Mouse (Mus musculus) gastrocnemius, postnatal 25 days (tissue): ENCODE measurements around the gene Afp. TPM values are rescaled to one million over a fixed set of nuclear protein-coding genes. Genes with fewer than 3 reads are reported as not detected.

Experiments
- DNase-seq: peaks from one replicate; pipeline ENCODE4 v3.0.0; 2022
- long read RNA-seq, 2 experiments: library from polyadenylated mRNA; stranded (forward); transcript quantifications; one replicate each; pipeline ENCODE4 v2.0.0; 2021
- total RNA-seq, 2 experiments: library from RNA; stranded (reverse); gene quantifications; 1 replicate in 1 of 2; 2 replicates in 1 of 2; pipeline ENCODE4 v1.2.3; 2021

The Afp gene
- total RNA-seq, result not detected
- long read RNA-seq, experiment 1, result 0 reads
- long read RNA-seq, experiment 2, result 0 reads

DNA sequence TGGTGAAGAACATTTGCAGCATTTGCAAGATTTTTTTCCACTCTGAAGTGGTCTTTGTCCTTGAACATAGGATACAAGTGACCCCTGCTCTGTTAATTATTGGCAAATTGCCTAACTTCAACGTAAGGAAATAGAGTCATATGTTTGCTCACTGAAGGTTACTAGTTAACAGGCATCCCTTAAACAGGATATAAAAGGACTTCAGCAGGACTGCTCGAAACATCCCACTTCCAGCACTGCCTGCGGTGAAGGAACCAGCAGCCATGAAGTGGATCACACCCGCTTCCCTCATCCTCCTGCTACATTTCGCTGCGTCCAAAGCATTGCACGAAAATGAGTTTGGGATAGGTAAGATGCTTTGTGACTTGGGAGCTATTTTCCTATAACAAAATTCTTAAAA, at the start of gene Afp:
Afp (plus strand) TSS at position 220 of the 400 bp plus-strand sequence.
- DNase-seq, result no peak

DNA sequence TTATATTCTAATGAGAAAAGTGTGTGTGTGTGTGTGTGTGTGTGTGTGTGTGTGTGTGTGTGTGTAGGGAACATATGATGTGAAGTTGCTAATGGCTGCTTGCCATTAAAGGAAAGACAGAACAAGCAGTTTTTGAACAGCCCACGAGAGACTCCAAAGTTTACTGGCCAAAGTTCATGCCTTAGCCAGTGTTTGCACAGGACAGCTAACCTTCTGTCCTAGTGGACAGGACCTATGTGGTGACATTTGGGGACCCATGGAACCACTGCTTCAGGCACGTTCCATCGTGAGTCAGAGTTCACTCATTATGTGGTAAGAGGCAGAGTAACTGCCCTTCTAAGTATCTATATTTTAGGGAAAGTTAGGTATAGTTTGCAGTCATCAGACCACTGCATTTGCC, 43.0 kb upstream of the Afp start:
- no peak for DNase-seq

DNA sequence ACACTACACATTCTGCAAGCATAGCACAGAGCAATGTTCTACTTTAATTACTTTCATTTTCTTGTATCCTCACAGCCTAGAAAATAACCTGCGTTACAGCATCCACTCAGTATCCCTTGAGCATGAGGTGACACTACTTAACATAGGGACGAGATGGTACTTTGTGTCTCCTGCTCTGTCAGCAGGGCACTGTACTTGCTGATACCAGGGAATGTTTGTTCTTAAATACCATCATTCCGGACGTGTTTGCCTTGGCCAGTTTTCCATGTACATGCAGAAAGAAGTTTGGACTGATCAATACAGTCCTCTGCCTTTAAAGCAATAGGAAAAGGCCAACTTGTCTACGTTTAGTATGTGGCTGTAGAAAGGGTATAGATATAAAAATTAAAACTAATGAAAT, 40.6 kb upstream of the Afp start:
- no peak for DNase-seq

DNA sequence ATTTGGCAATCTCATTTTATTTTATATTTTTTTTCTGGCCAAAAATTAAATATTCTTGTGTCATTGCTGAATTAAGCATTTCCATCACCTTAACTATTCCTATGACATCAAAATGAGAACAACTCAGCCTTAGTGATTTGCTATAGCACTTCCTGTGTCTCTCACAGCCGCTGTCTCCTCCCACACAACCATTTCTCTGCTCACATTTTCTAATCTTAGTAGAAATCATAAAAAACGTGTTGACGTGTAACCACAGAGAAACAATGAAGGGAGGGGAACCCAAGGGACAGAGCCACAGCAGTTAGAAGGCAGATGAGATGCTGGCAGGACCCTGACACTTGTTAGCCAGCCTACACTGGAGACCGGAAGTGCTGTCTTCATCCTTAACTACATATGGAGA, 37.8 kb upstream of the Afp start:
- no peak for DNase-seq

DNA sequence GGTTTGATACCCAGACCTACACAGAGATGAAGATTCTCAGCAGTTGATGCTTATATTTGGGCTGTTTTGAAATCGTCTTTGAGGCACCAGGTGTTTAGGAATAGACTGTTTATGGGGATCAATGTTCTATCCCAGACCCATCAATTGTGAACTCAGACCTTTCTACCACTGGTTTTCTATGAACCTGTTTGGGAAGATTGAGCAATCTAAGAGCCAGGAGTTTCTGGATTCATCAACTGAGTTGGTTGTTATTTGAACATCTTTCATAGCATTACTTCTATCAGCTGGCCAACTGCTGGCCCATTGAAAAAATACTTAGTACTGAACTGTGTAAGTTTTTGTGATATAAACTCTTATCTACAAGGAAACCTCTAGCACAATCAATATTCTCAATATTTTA, 33.3 kb upstream of the Afp start:
- no peak for DNase-seq

DNA sequence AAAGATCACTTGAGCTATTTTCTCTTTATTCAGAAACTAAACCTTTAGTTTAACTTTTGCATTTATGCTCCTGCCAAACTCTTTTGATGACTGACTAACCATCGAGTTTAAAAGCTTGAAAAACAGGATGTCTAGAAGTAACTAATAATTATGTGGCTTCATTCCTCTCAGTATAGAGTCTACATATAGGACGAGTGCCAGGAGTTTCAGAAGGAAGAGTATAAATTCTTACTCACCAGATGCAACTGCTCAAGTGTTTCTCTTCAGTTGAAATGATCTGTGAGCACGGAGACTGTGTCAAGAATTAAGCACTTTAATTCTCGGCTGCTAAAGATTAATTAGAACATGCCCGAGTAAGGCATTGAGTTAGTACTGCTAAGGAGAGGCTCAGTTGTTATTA, 31.8 kb upstream of the Afp start:
- DNase-seq, result no peak

DNA sequence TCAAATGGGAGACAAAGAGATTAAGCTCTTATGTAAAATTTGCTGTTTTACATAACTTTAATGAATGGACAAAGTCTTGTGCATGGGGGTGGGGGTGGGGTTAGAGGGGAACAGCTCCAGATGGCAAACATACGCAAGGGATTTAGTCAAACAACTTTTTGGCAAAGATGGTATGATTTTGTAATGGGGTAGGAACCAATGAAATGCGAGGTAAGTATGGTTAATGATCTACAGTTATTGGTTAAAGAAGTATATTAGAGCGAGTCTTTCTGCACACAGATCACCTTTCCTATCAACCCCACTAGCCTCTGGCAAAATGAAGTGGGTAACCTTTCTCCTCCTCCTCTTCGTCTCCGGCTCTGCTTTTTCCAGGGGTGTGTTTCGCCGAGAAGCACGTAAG, 29.9 kb upstream of the Afp start, which contains the start of gene Alb:
Alb (plus strand) TSS at position 279 of the 400 bp plus-strand sequence.
- no peak for DNase-seq

DNA sequence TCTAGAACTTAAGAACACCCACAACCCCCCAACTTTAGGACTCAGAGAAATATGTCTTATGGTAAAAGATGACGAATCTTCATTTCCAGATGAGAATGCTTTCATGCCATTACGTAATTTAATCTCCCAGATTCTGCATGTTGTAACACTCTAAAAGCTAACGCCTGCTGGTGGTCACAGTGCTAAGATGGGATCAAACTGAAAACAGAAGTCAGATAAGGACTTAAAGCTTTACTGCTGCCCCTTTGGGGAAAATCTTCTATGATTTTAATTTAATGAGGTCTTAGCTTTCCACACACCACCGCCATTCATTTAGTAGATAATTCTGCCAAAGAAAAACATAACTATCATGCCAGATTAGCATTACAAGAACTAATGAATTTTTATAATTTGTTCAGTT, 23.7 kb upstream of the Afp start:
- DNase-seq, result no peak

DNA sequence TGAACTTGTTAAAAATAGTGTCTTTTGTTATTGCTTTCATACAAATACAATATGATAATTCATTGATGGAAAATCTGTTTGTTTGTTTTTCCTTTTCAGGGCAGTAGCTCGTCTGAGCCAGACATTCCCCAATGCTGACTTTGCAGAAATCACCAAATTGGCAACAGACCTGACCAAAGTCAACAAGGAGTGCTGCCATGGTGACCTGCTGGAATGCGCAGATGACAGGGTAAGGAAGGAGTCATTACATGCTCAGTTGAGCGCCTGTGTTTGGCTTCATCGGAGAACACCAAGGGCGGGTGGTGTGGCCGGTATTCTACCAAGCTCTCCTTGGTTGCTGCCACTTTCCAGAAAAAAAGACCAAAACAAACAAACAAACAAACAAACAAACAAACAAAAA, 23.3 kb upstream of the Afp start:
- DNase-seq, result no peak

DNA sequence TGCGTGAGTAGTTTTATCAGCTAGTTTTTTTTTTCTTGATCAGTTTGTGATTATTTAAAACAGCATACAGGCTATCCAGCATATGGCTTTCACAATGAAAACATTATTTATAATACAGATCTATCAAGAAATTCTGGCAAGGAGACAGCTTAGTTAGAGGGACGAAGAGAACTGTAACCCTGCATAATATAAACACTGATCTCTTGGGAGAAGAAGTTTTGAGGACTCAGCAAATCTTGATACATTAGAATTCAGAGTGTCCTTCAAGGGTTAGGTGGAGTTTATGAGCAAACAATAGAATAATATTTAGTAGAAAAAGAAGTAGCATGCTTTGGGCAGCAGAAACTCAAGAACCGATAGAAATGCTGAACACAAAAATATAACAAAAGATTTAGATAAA, 19.7 kb upstream of the Afp start:
- DNase-seq, result no peak

DNA sequence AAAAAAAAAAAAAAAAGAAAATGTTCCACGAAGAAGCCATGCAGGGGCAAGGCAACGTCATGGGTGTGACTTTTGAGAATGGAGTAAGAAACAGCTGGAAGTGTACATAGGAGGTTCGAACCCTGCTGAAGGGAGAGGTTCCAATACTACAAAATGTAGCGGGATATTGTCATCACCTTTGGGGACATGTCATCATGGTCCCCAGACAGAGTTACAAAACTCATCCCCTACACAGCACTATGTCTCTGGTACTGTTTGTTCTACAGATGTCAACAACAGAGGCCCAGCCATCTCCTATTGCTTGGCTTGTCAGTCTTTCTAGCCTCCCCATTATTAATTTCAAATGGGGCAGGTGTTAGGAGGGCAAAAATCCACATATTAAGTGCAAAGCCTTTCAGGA, 16.6 kb upstream of the Afp start:
- DNase-seq, result no peak

DNA sequence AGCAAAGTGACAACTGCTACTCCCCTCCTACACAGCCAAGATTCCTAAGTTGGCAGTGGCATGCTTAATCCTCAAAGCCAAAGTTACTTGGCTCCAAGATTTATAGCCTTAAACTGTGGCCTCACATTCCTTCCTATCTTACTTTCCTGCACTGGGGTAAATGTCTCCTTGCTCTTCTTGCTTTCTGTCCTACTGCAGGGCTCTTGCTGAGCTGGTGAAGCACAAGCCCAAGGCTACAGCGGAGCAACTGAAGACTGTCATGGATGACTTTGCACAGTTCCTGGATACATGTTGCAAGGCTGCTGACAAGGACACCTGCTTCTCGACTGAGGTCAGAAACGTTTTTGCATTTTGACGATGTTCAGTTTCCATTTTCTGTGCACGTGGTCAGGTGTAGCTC, 16.2 kb upstream of the Afp start:
- no peak for DNase-seq

DNA sequence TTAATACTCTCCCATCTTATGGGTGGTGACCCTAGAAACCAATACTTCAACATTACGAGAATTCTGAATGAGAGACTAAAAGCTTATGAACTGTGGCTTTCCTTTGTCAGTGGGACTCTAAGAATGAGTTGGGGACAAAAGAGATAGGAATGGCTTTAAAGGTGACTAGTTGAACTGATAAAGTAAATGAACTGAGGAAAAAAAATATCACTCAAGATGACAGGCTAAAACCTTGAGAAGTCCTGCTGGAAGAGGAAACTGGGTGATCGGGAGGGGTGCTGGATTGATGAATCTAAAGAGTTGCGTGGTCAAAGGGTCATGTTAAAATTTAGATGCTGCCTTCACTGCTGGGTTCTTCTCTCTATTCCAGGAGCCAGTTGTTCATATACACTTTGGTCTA, 13.8 kb upstream of the Afp start:
- DNase-seq, result no peak

DNA sequence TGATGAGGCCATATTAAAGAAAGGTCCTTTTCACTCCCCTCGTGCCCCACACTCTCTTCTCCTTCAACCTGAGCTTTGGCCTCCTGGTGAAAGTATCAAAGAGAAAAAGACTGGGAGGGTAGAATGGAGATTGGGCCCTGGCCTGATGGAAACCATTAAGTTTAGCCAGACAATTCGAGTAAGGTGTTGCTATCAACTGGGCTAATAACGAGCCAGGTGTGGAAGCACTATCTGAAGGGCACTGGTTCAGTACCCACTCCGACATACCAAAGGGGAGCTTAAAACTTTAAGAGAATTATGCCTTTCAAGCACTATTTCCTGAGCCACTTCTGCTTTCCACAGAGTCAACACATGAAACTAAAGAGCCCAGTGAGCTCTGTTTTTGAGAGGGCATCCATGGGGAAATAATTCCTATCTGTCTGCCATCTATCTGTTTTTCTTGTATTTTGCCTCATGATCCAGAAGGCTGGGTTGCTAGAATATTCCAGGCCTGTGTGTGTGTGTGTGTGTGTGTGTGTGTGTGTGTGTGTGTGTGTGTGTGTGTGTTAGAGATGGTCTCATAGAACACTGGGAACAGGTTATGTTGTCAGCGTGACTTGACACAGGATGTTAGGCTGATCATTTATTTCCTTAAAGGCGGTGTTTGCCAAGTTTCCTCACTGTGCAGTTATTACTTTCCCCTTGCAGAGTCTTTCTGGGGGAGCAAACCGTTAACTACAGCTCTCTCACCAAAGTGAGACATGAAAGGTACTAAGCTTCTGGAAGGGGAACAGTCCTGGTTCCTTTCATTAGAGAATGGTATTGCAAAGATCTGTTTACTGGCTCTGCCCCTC, 13.0 kb upstream of the Afp start:
- no peak for DNase-seq

DNA sequence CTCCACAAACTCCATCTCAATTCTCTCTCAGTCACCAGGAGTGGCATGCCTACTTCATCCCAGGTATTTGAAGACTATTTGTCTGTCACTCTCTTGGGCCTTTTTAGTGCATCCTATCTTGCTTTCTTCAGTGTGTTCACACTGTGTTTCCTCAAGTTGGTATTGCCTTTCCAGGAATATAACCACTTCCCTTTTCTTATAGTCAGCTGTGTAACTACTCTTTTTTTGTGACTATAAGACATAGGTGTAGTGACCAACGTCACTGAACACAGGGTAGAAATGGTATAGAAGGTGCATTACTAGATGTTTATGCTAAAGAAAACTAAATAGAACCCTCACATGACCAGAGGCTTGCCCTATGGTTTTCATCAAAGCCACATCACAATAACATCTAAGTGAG, 11.7 kb upstream of the Afp start:
- no peak for DNase-seq

DNA sequence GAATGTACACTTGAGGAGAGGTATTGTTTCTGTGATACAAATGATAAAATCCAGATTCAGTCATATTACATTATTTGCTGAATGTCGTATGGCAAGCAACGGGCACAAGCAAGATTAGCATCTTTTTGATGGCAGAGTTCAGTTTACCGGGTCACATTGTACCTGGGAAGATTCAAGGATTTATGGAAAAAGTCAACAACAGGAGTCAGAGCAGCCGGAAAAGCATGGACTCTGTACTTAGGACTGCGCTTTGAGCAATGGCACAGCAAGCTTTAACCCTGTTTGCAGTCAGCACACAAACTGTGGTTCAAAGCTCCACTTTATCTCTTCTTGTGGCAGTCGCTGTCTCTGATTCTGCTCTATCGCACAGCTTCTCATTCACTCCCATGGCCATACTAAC, 4.9 kb upstream of the Afp start:
- no peak for DNase-seq

DNA sequence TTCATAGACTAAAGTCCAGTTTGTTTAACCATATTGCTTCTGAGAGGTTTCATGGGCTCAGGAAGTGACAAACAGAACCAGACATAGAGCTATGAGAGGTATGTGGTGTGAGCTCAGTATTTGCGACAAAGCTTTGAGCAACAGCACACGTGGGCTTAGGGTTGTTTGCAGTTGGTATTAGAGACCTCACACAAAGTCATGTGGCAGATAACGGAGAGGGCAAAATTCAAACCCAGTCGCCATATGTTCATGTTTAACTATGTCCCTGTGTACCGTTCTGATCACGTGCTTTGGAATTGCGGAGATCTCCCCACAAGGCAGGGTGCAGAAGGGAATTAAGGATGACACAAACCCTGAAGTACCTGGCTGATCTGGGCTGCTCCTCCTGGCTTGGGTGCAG, 2.2 kb upstream of the Afp start:
- DNase-seq, result no peak

DNA sequence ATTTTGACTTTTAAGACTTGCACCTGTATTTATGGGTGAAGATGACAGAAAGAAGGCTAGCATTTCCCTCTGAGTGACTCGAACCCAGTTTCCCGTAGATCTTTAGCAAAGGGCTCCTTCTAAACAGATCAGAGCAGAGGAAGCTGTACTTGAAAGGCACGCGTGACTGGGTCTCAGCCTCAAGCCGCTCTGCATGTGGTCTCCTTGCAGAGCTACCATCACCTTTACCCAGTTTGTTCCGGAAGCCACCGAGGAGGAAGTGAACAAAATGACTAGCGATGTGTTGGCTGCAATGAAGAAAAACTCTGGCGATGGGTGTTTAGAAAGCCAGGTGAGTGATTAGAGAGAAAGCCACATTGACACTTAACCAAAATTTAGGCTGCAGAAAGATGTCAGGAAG, 1.9 kb downstream of the Afp start:
- DNase-seq, result no peak

DNA sequence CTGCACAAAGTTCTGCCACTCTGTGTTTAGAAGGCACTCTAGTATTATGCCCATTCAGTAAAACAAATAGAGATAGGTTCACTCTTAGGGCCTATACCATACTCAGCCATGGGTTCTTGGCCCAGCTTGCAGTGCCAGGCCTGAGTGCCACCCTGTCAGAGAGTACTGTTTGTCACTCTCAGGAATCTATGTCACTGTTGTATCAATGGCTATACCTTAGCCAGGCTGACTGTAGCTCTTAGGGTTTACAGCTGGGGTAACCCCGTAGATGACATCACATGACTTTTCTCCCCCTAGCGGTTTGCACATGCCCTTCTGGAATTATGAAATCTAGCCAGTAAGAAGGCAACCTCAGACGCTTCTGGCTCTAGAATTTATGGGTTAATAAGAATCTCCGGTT, 3.8 kb downstream of the Afp start:
- no peak for DNase-seq

DNA sequence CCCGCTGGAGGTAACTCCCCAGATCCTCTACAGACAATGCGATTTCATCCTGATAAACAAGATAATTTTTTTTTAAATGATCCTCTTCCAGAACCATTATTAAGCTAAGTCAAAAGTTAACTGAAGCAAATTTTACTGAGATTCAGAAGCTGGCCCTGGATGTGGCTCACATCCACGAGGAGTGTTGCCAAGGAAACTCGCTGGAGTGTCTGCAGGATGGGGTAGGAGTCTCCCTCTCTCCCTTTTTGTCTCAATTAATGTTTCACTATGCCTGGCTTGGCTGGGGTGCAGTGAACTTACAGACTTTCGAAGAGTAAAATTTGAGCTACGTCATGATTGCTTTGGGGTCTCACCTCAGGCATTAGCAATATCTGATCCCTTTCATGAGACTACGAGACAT, 9.0 kb downstream of the Afp start:
- no peak for DNase-seq

DNA sequence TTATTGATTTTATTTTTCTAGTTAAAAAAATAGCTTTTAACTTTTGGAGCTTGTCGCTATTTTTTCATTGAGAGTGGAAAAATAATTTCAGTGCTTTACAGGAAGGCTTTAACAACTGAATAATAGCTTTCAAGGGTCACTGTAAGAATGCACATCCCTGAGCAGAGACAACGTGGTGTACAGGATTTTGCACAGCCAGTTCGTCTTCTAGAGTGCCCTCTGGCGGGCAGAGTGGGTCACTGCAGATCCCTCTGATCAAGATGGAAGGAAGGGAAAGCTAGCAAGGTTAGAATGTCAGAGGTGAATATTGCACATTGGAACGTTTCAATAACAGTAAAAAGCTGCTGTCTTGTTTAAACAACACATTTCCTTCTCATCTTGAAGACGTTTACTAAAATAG, 10.2 kb downstream of the Afp start:
- peak; percentile 7 for DNase-seq

DNA sequence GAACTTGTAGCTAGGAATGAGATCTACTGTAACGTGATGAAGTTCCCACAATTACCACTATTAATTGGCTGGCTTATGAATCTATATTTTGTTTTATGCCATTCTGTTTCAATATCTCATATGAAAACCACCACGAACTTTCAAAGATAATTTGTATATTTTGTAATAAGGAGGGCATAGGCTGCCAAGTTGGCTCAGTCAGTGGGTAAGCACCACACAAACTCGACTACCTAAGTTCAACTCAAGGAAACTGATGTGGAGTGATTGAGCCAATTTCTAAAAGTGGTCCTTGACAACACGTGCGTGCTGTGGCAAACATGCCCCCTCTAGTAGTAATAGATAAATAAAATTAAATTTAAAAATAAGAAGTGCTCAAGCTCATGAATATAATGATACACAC, 11.2 kb downstream of the Afp start:
- no peak for DNase-seq

DNA sequence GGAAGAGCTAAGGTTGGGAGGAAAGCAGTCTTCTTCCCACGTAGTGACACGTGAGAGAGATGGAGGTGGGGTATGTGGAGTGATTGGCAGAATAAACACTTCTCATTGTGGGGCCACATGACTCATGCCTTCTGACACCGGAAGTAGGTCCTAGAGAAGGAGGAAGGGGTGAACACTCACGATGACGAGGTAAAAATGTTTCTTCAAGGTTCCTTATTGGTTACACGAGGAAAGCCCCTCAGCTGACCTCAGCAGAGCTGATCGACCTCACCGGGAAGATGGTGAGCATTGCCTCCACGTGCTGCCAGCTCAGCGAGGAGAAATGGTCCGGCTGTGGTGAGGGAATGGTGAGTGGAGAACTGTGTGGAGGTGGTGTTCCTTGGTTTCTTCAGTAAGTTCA, 14.2 kb downstream of the Afp start:
- no peak for DNase-seq

DNA sequence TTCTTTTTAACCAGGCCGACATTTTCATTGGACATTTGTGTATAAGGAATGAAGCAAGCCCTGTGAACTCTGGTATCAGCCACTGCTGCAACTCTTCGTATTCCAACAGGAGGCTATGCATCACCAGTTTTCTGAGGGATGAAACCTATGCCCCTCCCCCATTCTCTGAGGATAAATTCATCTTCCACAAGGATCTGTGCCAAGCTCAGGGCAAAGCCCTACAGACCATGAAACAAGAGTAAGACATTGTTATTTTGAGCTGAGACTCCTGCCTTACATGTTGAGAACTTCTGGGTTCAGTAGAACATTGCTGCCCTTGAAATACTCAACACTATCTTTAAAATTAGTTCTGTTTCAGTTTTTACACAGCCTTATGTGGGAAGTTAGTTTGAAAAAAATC, 16.0 kb downstream of the Afp start:
- no peak for DNase-seq
